Mouse (Mus musculus) cerebellum, adult 9-10 months (tissue): ENCODE data around the gene Gm13089.
"Not testable (repeated sequence)": the region's sequence is repeated elsewhere in the genome, so short reads cannot be mapped to it uniquely, and the experiment has no call there.

Experiments used
- DNase-seq: peaks from one replicate; pipeline ENCODE4 v3.0.0; 2022

Gene Gm13089

GRCm38 (mm10) chr4:143702611-143703010 is at the start of gene Gm13089:
Gene Gm13089 (minus strand): TSS chr4:143702711.
- no peak for DNase-seq

GRCm38 (mm10) chr4:143719155-143719554 is 16.6 kb upstream of the Gm13089 start, which contains the start of gene Gm13078:
Gene Gm13078 (plus strand): TSS chr4:143719455.
- no peak for DNase-seq

GRCm38 (mm10) chr4:143657146-143657545 is 45.4 kb downstream of the Gm13089 start, which contains the start of gene Gm13088:
Gene Gm13088 (minus strand): TSS chr4:143657246.
- not testable (repeated sequence) for DNase-seq
